Mouse (Mus musculus): ENCODE results near the gene Dlec1. TPM values are rescaled to one million over a fixed set of nuclear protein-coding genes. Genes with fewer than 3 reads are reported as not detected.

Dlec1 gene
- polyA plus RNA-seq (2015; fragmentation: Illumina TruSeq; extraction: RNeasy Lipid Tissue Mini Kit (QIAGEN cat#74804); ENCODE audit: low read depth, low replicate concordance) = 0.83 TPM

GRCm38 (mm10) chr9:119101992-119102782 is at the start of gene Dlec1:
TSS of gene Dlec1 (plus strand) at chr9:119102478.

GRCm38 (mm10) chr9:119093419-119094295 is 8.6 kb upstream of the Dlec1 start, which contains the start of gene Plcd1:
TSS of gene Plcd1 (minus strand) at chr9:119093502.

GRCm38 (mm10) chr9:119156278-119157201 is 54.3 kb downstream of the Dlec1 start, which contains the start of gene Acaa1b:
TSS of gene Acaa1b (minus strand) at chr9:119157093.

GRCm38 (mm10) chr9:119158861-119159260 is 56.6 kb downstream of the Dlec1 start, which contains the start of gene Gm47289:
TSS of gene Gm47289 (plus strand) at chr9:119159161.

Other genes starting within 250 kb of the Dlec1 start
- gene Ctdspl, start 176.0 kb upstream of the Dlec1 start, polyA plus RNA-seq (2015; fragmentation: Illumina TruSeq; extraction: RNeasy Lipid Tissue Mini Kit (QIAGEN cat#74804); ENCODE audit: low read depth, low replicate concordance) = 15.2 TPM
- 3.4 TPM for gene Vill, start 49.7 kb upstream of the Dlec1 start, polyA plus RNA-seq (2015; fragmentation: Illumina TruSeq; extraction: RNeasy Lipid Tissue Mini Kit (QIAGEN cat#74804); ENCODE audit: low read depth, low replicate concordance)
- gene Plcd1, start 9.0 kb upstream of the Dlec1 start, polyA plus RNA-seq (2015; fragmentation: Illumina TruSeq; extraction: RNeasy Lipid Tissue Mini Kit (QIAGEN cat#74804); ENCODE audit: low read depth, low replicate concordance) = 13.0 TPM
- 0.62 TPM for gene Acaa1b, start 54.6 kb downstream of the Dlec1 start, polyA plus RNA-seq (2015; fragmentation: Illumina TruSeq; extraction: RNeasy Lipid Tissue Mini Kit (QIAGEN cat#74804); ENCODE audit: low read depth, low replicate concordance)
- gene Gm47289, start 56.7 kb downstream of the Dlec1 start, polyA plus RNA-seq (2015; fragmentation: Illumina TruSeq; extraction: RNeasy Lipid Tissue Mini Kit (QIAGEN cat#74804); ENCODE audit: low read depth, low replicate concordance) = not detected
- gene Slc22a13, start 106.6 kb downstream of the Dlec1 start, polyA plus RNA-seq (2015; fragmentation: Illumina TruSeq; extraction: RNeasy Lipid Tissue Mini Kit (QIAGEN cat#74804); ENCODE audit: low read depth, low replicate concordance) = not detected
- gene Oxsr1, start 219.9 kb downstream of the Dlec1 start, polyA plus RNA-seq (2015; fragmentation: Illumina TruSeq; extraction: RNeasy Lipid Tissue Mini Kit (QIAGEN cat#74804); ENCODE audit: low read depth, low replicate concordance) = 36.2 TPM
- 82.7 TPM for gene Acaa1a, start 237.2 kb downstream of the Dlec1 start, polyA plus RNA-seq (2015; fragmentation: Illumina TruSeq; extraction: RNeasy Lipid Tissue Mini Kit (QIAGEN cat#74804); ENCODE audit: low read depth, low replicate concordance)
- 5.7 TPM for gene Myd88, start 238.9 kb downstream of the Dlec1 start, polyA plus RNA-seq (2015; fragmentation: Illumina TruSeq; extraction: RNeasy Lipid Tissue Mini Kit (QIAGEN cat#74804); ENCODE audit: low read depth, low replicate concordance)